Comparison of ENCODE assay signal across 7 mouse cellular contexts in genomic region chr19:4942551-4943252, GRCm38 (mm10). TPM values are rescaled to one million over a fixed set of nuclear protein-coding genes. Genes with fewer than 3 reads are reported as not detected.
DNase-seq lines count a peak whose midpoint lies in the region; ATAC-seq and TF ChIP-seq lines count a peak whose summit lies in the region.

TSS of gene Peli3 (minus strand) at chr19:4943127.

- H3K9ac ChIP-seq in embryonic facial prominence, embryonic 11.5 days (replicated peaks; ENCODE audit: low read length): peak within 1 kb of the TSS; percentile 59
- peak within 1 kb of the TSS; percentile 73 for H3K9ac ChIP-seq in limb, embryonic 12.5 days (replicated peaks)
- H3K9ac ChIP-seq in midbrain, embryonic 14.5 days (replicated peaks; ENCODE audit: low read length): peak within 1 kb of the TSS; percentile 76

- no peak for TF ChIP-seq CTCF in kidney, adult 2 months (conservative IDR thresholded peaks at IDR 0.05; ENCODE audit: insufficient read depth, insufficient read length, low read depth, low read length)

- H3K4me3 ChIP-seq in embryonic facial prominence, embryonic 11.5 days (ENCODE audit: low read depth, low read length): peak within 1 kb of the TSS; percentile 61
- peak within 1 kb of the TSS; percentile 53 for H3K4me3 ChIP-seq in kidney, adult 2 months (ENCODE audit: insufficient read depth, low read depth, low read length)
- peak within 1 kb of the TSS; percentile 68 for H3K4me3 ChIP-seq in limb, embryonic 12.5 days (replicated peaks)
- peak within 1 kb of the TSS; percentile 68 for H3K4me3 ChIP-seq in midbrain, embryonic 14.5 days (replicated peaks; ENCODE audit: low read depth, low read length)

- peaks cover 4% of the 10 kb centered on the region for H3K27me3 ChIP-seq in embryonic facial prominence, embryonic 11.5 days (ENCODE audit: control insufficient read depth, insufficient read depth, low read length)
- no peaks in the 10 kb centered on the region for H3K27me3 ChIP-seq in kidney, adult 2 months (replicated peaks; ENCODE audit: control insufficient read depth, insufficient read depth, low read length)
- H3K27me3 ChIP-seq in limb, embryonic 12.5 days: peaks cover 12% of the 10 kb centered on the region
- H3K27me3 ChIP-seq in midbrain, embryonic 14.5 days (ENCODE audit: control insufficient read depth, insufficient read depth, low read length): 0 out of 2 replicates have a peak, but pooled peaks cover 6% of the 10 kb centered on the region

- peak; percentile 95 for DNase-seq in adrenal gland, postnatal 10 days
- DNase-seq in embryonic facial prominence, embryonic 11.5 days (ENCODE audit: low spot score): peak; percentile 90
- peak; percentile 86 for DNase-seq in heart, adult 18-20 months
- peak; percentile 82 for DNase-seq in kidney, adult 2 months
- DNase-seq in midbrain, embryonic 14.5 days: peak; percentile 92
- peak; percentile 52 for DNase-seq in spleen, adult 12 weeks (ENCODE audit: low spot score)

- TF ChIP-seq POLR2A in kidney, adult 2 months (IDR thresholded peaks at IDR 0.05; ENCODE audit: low read depth, low read length): no peak

- under 1% methylated on average over 49 of the region's 55 CpGs for WGBS in embryonic facial prominence, embryonic 11.5 days
- WGBS in kidney, adult 2 months: 3% methylated on average over 55 of the region's 55 CpGs
- WGBS in limb, embryonic 12.5 days: under 1% methylated on average over 50 of the region's 55 CpGs
- under 1% methylated on average over 54 of the region's 55 CpGs for WGBS in midbrain, embryonic 14.5 days

- peaks cover 4% of the 10 kb centered on the region for H3K4me1 ChIP-seq in embryonic facial prominence, embryonic 11.5 days (ENCODE audit: control insufficient read depth, insufficient read depth, low read length)
- H3K4me1 ChIP-seq in kidney, adult 2 months (ENCODE audit: control insufficient read depth, insufficient read depth, low read length): no peaks in the 10 kb centered on the region
- H3K4me1 ChIP-seq in limb, embryonic 12.5 days (replicated peaks): peaks cover 11% of the 10 kb centered on the region
- peaks cover 10% of the 10 kb centered on the region for H3K4me1 ChIP-seq in midbrain, embryonic 14.5 days (ENCODE audit: control insufficient read depth, insufficient read depth, low read length)

- peak within 1 kb of the TSS; percentile 96 for H3K4me2 ChIP-seq in embryonic facial prominence, embryonic 11.5 days (ENCODE audit: low read depth, low read length)
- peak within 1 kb of the TSS; percentile 93 for H3K4me2 ChIP-seq in limb, embryonic 12.5 days
- peak within 1 kb of the TSS; percentile 81 for H3K4me2 ChIP-seq in midbrain, embryonic 14.5 days (ENCODE audit: low read length)

- no peaks in the 10 kb centered on the region for H3K36me3 ChIP-seq in embryonic facial prominence, embryonic 11.5 days (replicated peaks; ENCODE audit: control insufficient read depth, insufficient read depth, low read depth, low read length)
- H3K36me3 ChIP-seq in kidney, adult 2 months (ENCODE audit: control insufficient read depth, insufficient read depth, low read length): no peaks in the 10 kb centered on the region
- H3K36me3 ChIP-seq in limb, embryonic 12.5 days: no peaks in the 10 kb centered on the region
- H3K36me3 ChIP-seq in midbrain, embryonic 14.5 days (ENCODE audit: control insufficient read depth, insufficient read depth, low read length): 0 out of 2 replicates have a peak, but pooled peaks cover 1% of the 10 kb centered on the region

- ATAC-seq in embryonic facial prominence, embryonic 11.5 days (replicated peaks; ENCODE audit: insufficient number of reproducible peaks, low FRiP score, low TSS enrichment, low read depth): peak; percentile 85
- peak; percentile 93 for ATAC-seq in limb, embryonic 12.5 days (ENCODE audit: insufficient number of reproducible peaks, insufficient read depth, low FRiP score, low TSS enrichment, low read depth)
- ATAC-seq in midbrain, embryonic 14.5 days (ENCODE audit: low FRiP score, low TSS enrichment): peak; percentile 94

- H3K9me3 ChIP-seq in embryonic facial prominence, embryonic 11.5 days (replicated peaks; ENCODE audit: control insufficient read depth, low read length): no peaks in the 10 kb centered on the region
- no peaks in the 10 kb centered on the region for H3K9me3 ChIP-seq in limb, embryonic 12.5 days
- H3K9me3 ChIP-seq in midbrain, embryonic 14.5 days (ENCODE audit: control insufficient read depth, low read length): no peaks in the 10 kb centered on the region

- no peak within 1 kb of the TSS for H3K27ac ChIP-seq in embryonic facial prominence, embryonic 11.5 days (replicated peaks; ENCODE audit: low read depth, low read length)
- H3K27ac ChIP-seq in kidney, adult 2 months (ENCODE audit: insufficient read depth, low read depth, low read length): no peak within 1 kb of the TSS
- 0 out of 2 replicates have a peak within 1 kb of the TSS, but pooled peaks have one; percentile 7 for H3K27ac ChIP-seq in limb, embryonic 12.5 days
- H3K27ac ChIP-seq in midbrain, embryonic 14.5 days (replicated peaks; ENCODE audit: low read depth, low read length): peak within 1 kb of the TSS; percentile 77

RNA-seq across cellular contexts. Expression of gene Peli3, which starts in this region (rescaled TPM):
- 1 to 10 TPM; 2.8 to 3.9 TPM for total RNA-seq in adrenal gland, postnatal 10 days (2021)
- polyA plus RNA-seq in embryonic facial prominence, embryonic 11.5 days (2014; fragmentation: Nextera tagmentation; extraction: Ambion mirVana): 1.7 TPM in 2 replicates
- total RNA-seq in heart, adult 18-20 months (2021): 1 to 10 TPM; 3.5 to 3.8 TPM
- 2.7 and 3.6 TPM in 2 replicates for polyA plus RNA-seq in kidney, adult 2 months (2012; rRNA removed)
- polyA plus RNA-seq in limb, embryonic 12.5 days (2016; fragmentation: Nextera tagmentation; extraction: Ambion mirVana): 3.4 and 4.5 TPM in 2 replicates
- 10.7 and 12.2 TPM in 2 replicates for polyA plus RNA-seq in midbrain, embryonic 14.5 days (2014; fragmentation: Nextera tagmentation; extraction: Ambion mirVana)

Comparison
In these comparisons a context has a peak if more than half of its experiments do, and no peak if none do; other contexts are left out.
1. H3K27ac ChIP-seq: peak in limb, embryonic 12.5 days (single experiment) and midbrain, embryonic 14.5 days (single experiment); none in embryonic facial prominence, embryonic 11.5 days (single experiment) and kidney, adult 2 months (single experiment).
2. Peak in every context shown above with its lines, with median percentiles within 50 percentile points of each other: DNase-seq, ATAC-seq, H3K4me2 ChIP-seq, H3K4me3 ChIP-seq and H3K9ac ChIP-seq.